Mouse (Mus musculus) hindbrain, embryonic 12.5 days (tissue): Measurements from ENCODE around the gene Gm6657. TPM values are rescaled to one million over a fixed set of nuclear protein-coding genes. Genes with fewer than 3 reads are reported as not detected.

Source experiments
- ATAC-seq: fragments of 200-750 bp; cut with Nextera tagmentation; 2 replicates; pipeline ENCODE4 v1.8.0; 2017; ENCODE audit warnings: moderate TSS enrichment; ENCODE audit not compliant: low FRiP score
- H3K27ac ChIP-seq: fragments of 300-500 bp; sonication (generic); 2 replicates; pipeline ENCODE4 v1.5.1; 2016; ENCODE audit warnings: mild to moderate bottlenecking
- H3K27me3 ChIP-seq: fragments of 300-500 bp; sonication (generic); 2 replicates; pipeline ENCODE4 v1.6.1; 2016; ENCODE audit warnings: mild to moderate bottlenecking
- H3K36me3 ChIP-seq: fragments of 300-500 bp; sonication (generic); 2 replicates; pipeline ENCODE4 v1.6.1; 2016; ENCODE audit warnings: mild to moderate bottlenecking
- H3K4me1 ChIP-seq: fragments of 300-500 bp; sonication (generic); 2 replicates; pipeline ENCODE4 v1.6.1; 2016
- H3K4me2 ChIP-seq: fragments of 300-500 bp; sonication (generic); replicated peaks from 2 replicates; pipeline ENCODE4 v1.6.1; 2016; ENCODE audit warnings: mild to moderate bottlenecking
- H3K4me3 ChIP-seq: fragments of 300-500 bp; sonication (generic); 2 replicates; pipeline ENCODE4 v1.5.1; 2016; ENCODE audit warnings: mild to moderate bottlenecking
- H3K9ac ChIP-seq: fragments of 300-500 bp; sonication (generic); 2 replicates; pipeline ENCODE4 v1.6.1; 2016; ENCODE audit warnings: mild to moderate bottlenecking, moderate library complexity
- H3K9me3 ChIP-seq: fragments of 300-500 bp; sonication (generic); replicated peaks from 2 replicates; pipeline ENCODE4 v1.6.1; 2016; ENCODE audit warnings: mild to moderate bottlenecking
- WGBS: fragments of 180-500 bp; shearing (Covaris S2); methylation state at CpG from one replicate; pipeline ENCODE4 v1.1.7; 2016; 5-methylcytosine and 5-hydroxymethylcytosine counted together
- polyA plus RNA-seq: library from polyadenylated mRNA; unstranded; fragments of >200 nt; fragmentation: Nextera tagmentation; extraction: Ambion mirVana; gene quantifications from 2 replicates; pipeline ENCODE4 v1.2.1, GENCODE M21; 2016

Gm6657 gene
- not detected in 2 replicates for polyA plus RNA-seq

- Histone ChIP-seq H3K4me2 (no peak within 1 kb of the TSS), H3K36me3 (no peaks in the 10 kb centered on the region), H3K4me1 (no peaks in the 10 kb centered on the region), H3K9ac (no peak within 1 kb of the TSS), H3K27ac (no peak within 1 kb of the TSS), H3K27me3 (no peaks in the 10 kb centered on the region), H3K4me3 (no peak within 1 kb of the TSS), H3K9me3 (no peaks in the 10 kb centered on the region)
- no peak for ATAC-seq
These were observed at the start of gene Gm6657 for GRCm38 (mm10) chr12:78193942-78194341. Gene Gm6657 (plus strand): TSS chr12:78194242.

DNA sequence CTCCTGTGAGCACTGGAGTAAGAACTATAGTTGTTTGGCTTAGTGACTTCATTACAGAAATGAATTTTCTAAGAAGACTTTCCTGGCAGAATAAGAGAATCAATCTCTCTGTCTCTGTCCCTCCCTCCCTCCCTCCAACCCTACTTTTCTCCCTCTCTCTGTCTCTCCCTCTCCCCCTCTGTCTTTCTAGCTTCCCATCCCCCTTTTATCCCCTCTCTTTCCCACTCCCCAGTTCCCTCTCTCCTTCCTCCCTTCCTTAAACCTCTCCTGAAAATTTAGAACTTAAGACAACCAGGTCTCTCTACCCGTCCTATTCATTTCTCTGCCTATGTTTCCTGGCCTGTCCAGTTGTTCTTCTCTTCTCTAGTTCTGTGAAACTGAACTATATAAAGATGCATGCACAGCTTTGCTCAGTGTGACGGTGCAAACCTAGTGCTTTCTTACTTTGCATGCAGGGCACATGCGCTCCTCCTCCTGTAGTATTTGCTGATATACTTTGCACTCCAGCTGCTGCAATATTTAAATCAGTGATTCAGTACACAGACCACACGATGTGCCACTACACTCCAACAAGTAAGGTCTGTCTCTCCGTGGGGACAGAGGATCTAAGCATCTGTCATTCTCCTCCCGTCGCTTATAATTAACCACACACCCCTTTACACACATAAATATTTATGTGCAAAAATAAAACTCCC, 40.6 kb upstream of the Gm6657 start:
- Histone ChIP-seq H3K9me3 (no peaks in the 10 kb centered on the region), H3K27ac (no peak overlapping the region), H3K4me3 (no peak overlapping the region), H3K36me3 (no peaks in the 10 kb centered on the region), H3K4me1 (0 out of 2 replicates have a peak, but pooled peaks cover 4% of the 10 kb centered on the region), H3K27me3 (no peaks in the 10 kb centered on the region), H3K4me2 (no peak overlapping the region), H3K9ac (no peak overlapping the region)
- peak; percentile 94 for ATAC-seq
- WGBS = 32% methylated on average over 7 of the region's 7 CpGs

- H3K4me3 ChIP-seq = no peak overlapping the region
- no peaks in the 10 kb centered on the region for H3K9me3 ChIP-seq
- H3K27me3 ChIP-seq = no peaks in the 10 kb centered on the region
- no peak overlapping the region for H3K27ac ChIP-seq
- H3K4me2 ChIP-seq = no peak overlapping the region
- H3K9ac ChIP-seq = no peak overlapping the region
- no peaks in the 10 kb centered on the region for H3K4me1 ChIP-seq
- H3K36me3 ChIP-seq = no peaks in the 10 kb centered on the region
- ATAC-seq = no peak
These were observed 23.9 kb upstream of the Gm6657 start for GRCm38 (mm10) chr12:78170178-78170577.

DNA sequence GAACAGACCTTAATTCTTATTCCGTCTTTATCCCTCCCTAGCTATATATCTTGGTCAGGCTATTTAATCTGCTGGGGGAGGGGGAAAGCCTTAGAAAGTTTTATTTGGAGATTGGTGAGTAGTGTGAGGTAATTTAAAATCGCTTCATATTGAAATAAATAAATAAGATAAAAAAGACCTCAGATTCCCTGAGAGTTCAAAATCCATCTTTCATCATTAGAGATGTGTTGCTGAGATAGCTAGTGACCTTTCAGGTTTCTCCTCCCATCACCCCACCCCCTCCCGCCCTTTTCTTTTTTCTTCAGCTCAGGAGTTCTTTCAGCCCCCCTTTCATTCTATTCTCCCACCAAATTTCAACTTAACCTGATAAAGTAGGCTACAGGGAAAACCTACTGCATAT, 20.1 kb upstream of the Gm6657 start:
- Histone ChIP-seq H3K9me3 (no peaks in the 10 kb centered on the region), H3K4me1 (no peaks in the 10 kb centered on the region), H3K9ac (no peak overlapping the region), H3K27ac (no peak overlapping the region), H3K4me2 (no peak overlapping the region), H3K27me3 (no peaks in the 10 kb centered on the region), H3K36me3 (no peaks in the 10 kb centered on the region), H3K4me3 (no peak overlapping the region)
- 81% methylated on average over 3 of the region's 3 CpGs for WGBS
- ATAC-seq = no peak

GRCm38 (mm10) chr12:78174671-78175070, 19.4 kb upstream of the Gm6657 start:
- H3K4me2 ChIP-seq = no peak overlapping the region
- H3K27ac ChIP-seq = no peak overlapping the region
- 89% methylated on average over 4 of the region's 4 CpGs for WGBS
- no peaks in the 10 kb centered on the region for H3K9me3 ChIP-seq
- ATAC-seq = no peak
- no peaks in the 10 kb centered on the region for H3K4me1 ChIP-seq
- no peaks in the 10 kb centered on the region for H3K27me3 ChIP-seq
- H3K4me3 ChIP-seq = no peak overlapping the region
- no peak overlapping the region for H3K9ac ChIP-seq
- no peaks in the 10 kb centered on the region for H3K36me3 ChIP-seq

DNA sequence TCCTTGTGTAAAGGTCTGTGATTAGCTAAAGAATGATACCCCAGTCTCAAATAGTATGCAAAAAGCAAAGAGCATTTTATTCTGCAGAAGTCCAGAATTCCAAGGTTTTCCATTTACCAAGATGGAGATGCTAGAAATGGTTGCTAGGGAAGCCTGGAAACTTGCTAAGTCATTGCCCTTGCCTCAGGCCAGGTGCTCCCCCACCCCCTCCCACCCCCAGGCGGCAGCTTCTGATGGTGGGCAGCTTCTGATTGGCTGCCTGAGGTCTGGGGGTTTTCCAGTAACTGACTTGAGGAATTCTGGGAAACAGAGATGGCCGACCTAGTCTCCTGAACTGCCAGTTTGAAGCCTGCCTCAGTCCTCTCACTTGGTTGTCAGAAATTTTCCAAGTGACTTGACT, 12.6 kb upstream of the Gm6657 start:
- no peak overlapping the region for H3K4me2 ChIP-seq
- no peaks in the 10 kb centered on the region for H3K4me1 ChIP-seq
- no peaks in the 10 kb centered on the region for H3K36me3 ChIP-seq
- 63% methylated on average over 2 of the region's 2 CpGs for WGBS
- H3K27ac ChIP-seq = no peak overlapping the region
- no peaks in the 10 kb centered on the region for H3K9me3 ChIP-seq
- no peak overlapping the region for H3K4me3 ChIP-seq
- no peaks in the 10 kb centered on the region for H3K27me3 ChIP-seq
- no peak overlapping the region for H3K9ac ChIP-seq
- ATAC-seq = no peak

GRCm38 (mm10) chr12:78195368-78195767, 1.3 kb downstream of the Gm6657 start:
- Histone ChIP-seq H3K36me3 (no peaks in the 10 kb centered on the region), H3K27ac (no peak overlapping the region), H3K4me2 (no peak overlapping the region), H3K9me3 (no peaks in the 10 kb centered on the region), H3K9ac (no peak overlapping the region), H3K27me3 (no peaks in the 10 kb centered on the region), H3K4me3 (no peak overlapping the region), H3K4me1 (no peaks in the 10 kb centered on the region)
- no peak for ATAC-seq
- 69% methylated on average over 2 of the region's 2 CpGs for WGBS

- ATAC-seq = no peak
- Histone ChIP-seq H3K27me3 (no peaks in the 10 kb centered on the region), H3K36me3 (no peaks in the 10 kb centered on the region), H3K9me3 (no peaks in the 10 kb centered on the region), H3K4me3 (no peak overlapping the region), H3K9ac (no peak overlapping the region), H3K4me2 (no peak overlapping the region), H3K4me1 (no peaks in the 10 kb centered on the region), H3K27ac (no peak overlapping the region)
- 57% methylated on average over 5 of the region's 5 CpGs for WGBS
These were observed 9.6 kb downstream of the Gm6657 start for GRCm38 (mm10) chr12:78203646-78204045.

DNA sequence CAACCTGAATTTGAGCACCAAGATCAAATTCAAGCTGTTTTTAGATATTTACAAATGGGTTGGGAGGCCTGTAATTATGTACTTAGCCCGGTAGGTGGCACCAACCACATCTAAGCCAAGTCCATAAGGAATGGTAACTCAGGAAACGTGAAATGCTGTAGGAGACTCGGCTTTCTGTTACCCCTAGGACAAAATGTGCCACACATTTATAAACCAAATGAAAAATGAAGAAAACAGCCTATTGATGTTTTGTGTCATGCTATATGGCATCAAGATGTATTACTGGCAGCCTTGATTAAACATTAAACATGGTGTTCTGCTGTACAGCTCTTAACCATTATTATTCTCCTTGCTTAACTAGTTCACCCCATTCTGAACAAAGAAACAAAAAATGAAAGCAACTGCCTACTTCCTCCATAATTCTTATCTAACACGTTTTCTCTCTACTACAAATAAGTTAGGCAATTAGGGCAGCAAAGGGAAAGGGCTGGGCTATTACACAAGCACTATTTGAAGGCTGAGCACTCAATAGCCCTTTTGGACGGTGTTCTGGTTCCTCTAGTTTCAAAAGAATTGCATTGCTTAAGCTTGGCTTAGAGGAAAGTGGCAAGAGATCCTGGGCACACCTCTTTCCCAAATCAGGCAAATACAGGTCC, 12.0 kb downstream of the Gm6657 start:
- no peak for ATAC-seq
- H3K27me3 ChIP-seq = no peaks in the 10 kb centered on the region
- H3K4me2 ChIP-seq = peak overlapping the region; percentile 15; the same call in 1 of the 2 replicates
- H3K4me1 ChIP-seq = no peaks in the 10 kb centered on the region
- no peaks in the 10 kb centered on the region for H3K36me3 ChIP-seq
- no peak overlapping the region for H3K27ac ChIP-seq
- 14% methylated on average over 5 of the region's 5 CpGs for WGBS
- H3K9ac ChIP-seq = no peak overlapping the region
- no peaks in the 10 kb centered on the region for H3K9me3 ChIP-seq
- H3K4me3 ChIP-seq = no peak overlapping the region

GRCm38 (mm10) chr12:78206571-78206960, 12.5 kb downstream of the Gm6657 start:
- ATAC-seq = no peak
- WGBS = 81% methylated on average over 4 of the region's 4 CpGs
- Histone ChIP-seq H3K27ac (no peak overlapping the region), H3K4me2 (no peak overlapping the region), H3K27me3 (no peaks in the 10 kb centered on the region), H3K4me1 (no peaks in the 10 kb centered on the region), H3K9ac (no peak overlapping the region), H3K36me3 (no peaks in the 10 kb centered on the region), H3K4me3 (no peak overlapping the region), H3K9me3 (no peaks in the 10 kb centered on the region)

- Histone ChIP-seq H3K36me3 (no peaks in the 10 kb centered on the region), H3K4me3 (no peak overlapping the region), H3K27me3 (no peaks in the 10 kb centered on the region), H3K9ac (no peak overlapping the region), H3K9me3 (no peaks in the 10 kb centered on the region), H3K4me1 (no peaks in the 10 kb centered on the region), H3K27ac (no peak overlapping the region), H3K4me2 (no peak overlapping the region)
- ATAC-seq = no peak
- 90% methylated on average over 2 of the region's 2 CpGs for WGBS
These were observed 15.8 kb downstream of the Gm6657 start for GRCm38 (mm10) chr12:78209856-78210255.

- H3K4me2 ChIP-seq = no peak overlapping the region
- no peak overlapping the region for H3K4me3 ChIP-seq
- no peaks in the 10 kb centered on the region for H3K4me1 ChIP-seq
- H3K27me3 ChIP-seq = no peaks in the 10 kb centered on the region
- no peak for ATAC-seq
- WGBS = 88% methylated on average over 6 of the region's 6 CpGs
- no peaks in the 10 kb centered on the region for H3K36me3 ChIP-seq
- H3K27ac ChIP-seq = no peak overlapping the region
- H3K9ac ChIP-seq = no peak overlapping the region
- H3K9me3 ChIP-seq = no peaks in the 10 kb centered on the region
These were observed 21.4 kb downstream of the Gm6657 start for GRCm38 (mm10) chr12:78215490-78215889.

GRCm38 (mm10) chr12:78219191-78219825, 25.3 kb downstream of the Gm6657 start:
- no peaks in the 10 kb centered on the region for H3K9me3 ChIP-seq
- H3K27me3 ChIP-seq = no peaks in the 10 kb centered on the region
- H3K4me3 ChIP-seq = no peak overlapping the region
- no peak overlapping the region for H3K9ac ChIP-seq
- H3K36me3 ChIP-seq = no peaks in the 10 kb centered on the region
- no peak overlapping the region for H3K4me2 ChIP-seq
- H3K4me1 ChIP-seq = no peaks in the 10 kb centered on the region
- 85% methylated on average over 4 of the region's 4 CpGs for WGBS
- H3K27ac ChIP-seq = no peak overlapping the region
- ATAC-seq = no peak
